Mouse (Mus musculus): Measurements from ENCODE around the gene Gpr4.
A peak's percentile ranks its signal among the peaks of the same experiment; 100 is the strongest.

Gene Gpr4

GRCm38 (mm10) chr7:19211996-19212755, at the start of gene Gpr4:
TSS of gene Gpr4 (plus strand) at chr7:19212538.
- DNase-seq = no peak

- no peak for DNase-seq
Measured at GRCm38 (mm10) chr7:19162928-19163327, 49.4 kb upstream of the Gpr4 start.

- DNase-seq = no peak
Measured at GRCm38 (mm10) chr7:19163752-19164151, 48.6 kb upstream of the Gpr4 start.

GRCm38 (mm10) chr7:19164189-19164588, 48.1 kb upstream of the Gpr4 start:
- no peak for DNase-seq

- no peak for DNase-seq
Measured at GRCm38 (mm10) chr7:19164978-19165377, 47.4 kb upstream of the Gpr4 start.

- no peak for DNase-seq
Measured at GRCm38 (mm10) chr7:19165656-19166423, 46.5 kb upstream of the Gpr4 start, which contains the start of gene Gipr. TSS of gene Gipr (minus strand) at chr7:19166127.

GRCm38 (mm10) chr7:19166990-19167389, 45.3 kb upstream of the Gpr4 start:
- no peak for DNase-seq

GRCm38 (mm10) chr7:19169506-19169905, 42.8 kb upstream of the Gpr4 start:
- no peak for DNase-seq

- DNase-seq = no peak
Measured at GRCm38 (mm10) chr7:19170142-19170541, 42.2 kb upstream of the Gpr4 start.

- peak; percentile 54 for DNase-seq
Measured at GRCm38 (mm10) chr7:19171831-19172230, 40.5 kb upstream of the Gpr4 start.

- peak; percentile 71 for DNase-seq
Measured at GRCm38 (mm10) chr7:19172874-19173273, 39.5 kb upstream of the Gpr4 start.

GRCm38 (mm10) chr7:19175708-19176515, 36.4 kb upstream of the Gpr4 start, which contains the start of gene Eml2:
TSS of gene Eml2 (plus strand) at chr7:19176421.
- DNase-seq = peak; percentile 90

- DNase-seq = peak; percentile 88
Measured at GRCm38 (mm10) chr7:19176516-19176947, 35.8 kb upstream of the Gpr4 start.

GRCm38 (mm10) chr7:19177216-19177615, 35.1 kb upstream of the Gpr4 start:
- peak; percentile 59 for DNase-seq

GRCm38 (mm10) chr7:19178035-19178434, 34.3 kb upstream of the Gpr4 start:
- peak; percentile 72 for DNase-seq

GRCm38 (mm10) chr7:19178443-19179092, 33.8 kb upstream of the Gpr4 start:
- DNase-seq = peak; percentile 80

GRCm38 (mm10) chr7:19179173-19179572, 33.2 kb upstream of the Gpr4 start:
- peak; percentile 60 for DNase-seq

GRCm38 (mm10) chr7:19179936-19180335, 32.4 kb upstream of the Gpr4 start:
- no peak for DNase-seq

GRCm38 (mm10) chr7:19180862-19181429, 31.4 kb upstream of the Gpr4 start:
- no peak for DNase-seq

- DNase-seq = no peak
Measured at GRCm38 (mm10) chr7:19184250-19184649, 28.1 kb upstream of the Gpr4 start.

- DNase-seq = no peak
Measured at GRCm38 (mm10) chr7:19184758-19185157, 27.6 kb upstream of the Gpr4 start.

- no peak for DNase-seq
Measured at GRCm38 (mm10) chr7:19194676-19195075, 17.7 kb upstream of the Gpr4 start.
